Mouse (Mus musculus): Measurements from ENCODE around the gene Rab7b. TPM values are rescaled to one million over a fixed set of nuclear protein-coding genes. Genes with fewer than 3 reads are reported as not detected.

Gene Rab7b
- total and polyA plus RNA-seq, 3 experiments, result 0.19 TPM; not detected in 2

- peak overlapping the region in 2 of 3 experiments; percentile 54 to 59 for H3K4me3 ChIP-seq (replicated peaks in 1 of 3; ENCODE audit: low read depth in 2 of 3, low read length in 2 of 3, poor library complexity in 1 of 3)
- peak overlapping the region; percentile 87; the same call in 1 of the 2 replicates for H3K9ac ChIP-seq (ENCODE audit: insufficient read depth, low read depth)
- H3K79me2 ChIP-seq (replicated peaks; ENCODE audit: control insufficient read depth, extremely low read depth, insufficient read depth, poor library complexity, severe bottlenecking), result peaks cover 12% of the 10 kb centered on the region
- DNase-seq (ENCODE audit: extremely low read depth), result peak; percentile 44
- in situ Hi-C loops (cut with MboI; ENCODE audit: low pct_ligation_motif_present, low pct_unique_long_range_greater_than_20kb, low sequenced_read_pairs), result no loop called here
- 0 out of 2 replicates have a peak overlapping the region, but pooled peaks have one; percentile 61 for H3K27ac ChIP-seq (ENCODE audit: insufficient read depth, low read depth)
- no peaks in the 10 kb centered on the region for H3K27me3 ChIP-seq (replicated peaks)
- H3K4me1 ChIP-seq (ENCODE audit: control insufficient read depth in 1 of 2, insufficient read depth in 2 of 2), result peaks cover 4% of the 10 kb centered on the region in 2 experiments; a peak in 3 of 4 replicates
- peak overlapping the region; percentile 12; the same call in 1 of the 2 replicates for H3K4me2 ChIP-seq (ENCODE audit: insufficient read depth, low read depth, poor library complexity, severe bottlenecking)
- peaks cover 0 to 5% of the 10 kb centered on the region in 2 experiments for H3K36me3 ChIP-seq (replicated peaks in 1 of 2; ENCODE audit: control insufficient read depth in 1 of 2, insufficient read depth in 1 of 2, low read length in 1 of 2)
- H3K9me3 ChIP-seq (replicated peaks; ENCODE audit: low read length), result no peaks in the 10 kb centered on the region
- dilution Hi-C loops (cut with MboI; ENCODE audit: extremely low pct_ligation_motif_present, extremely low pct_unique_long_range_greater_than_20kb, low sequenced_read_pairs), result no loop called here
- TF ChIP-seq NRF1 (IDR thresholded peaks at IDR 0.05; ENCODE audit: low read depth, low read length) (no peak), GABPA (IDR thresholded peaks at IDR 0.05; ENCODE audit: insufficient replicate concordance, low read depth, low read length) (no peak), ZKSCAN1 (IDR thresholded peaks at IDR 0.05; ENCODE audit: borderline replicate concordance, low read depth, low read length) (no peak), CTCF (conservative IDR thresholded peaks at IDR 0.05 in 1 of 2, IDR thresholded peaks at IDR 0.05 in 1 of 2; ENCODE audit: low read depth in 2 of 2, low read length in 2 of 2) (no peak), MYC (IDR thresholded peaks at IDR 0.05; ENCODE audit: low read depth, low read length) (peak; percentile 64; the same call in 1 of the 2 replicates), NELFE (IDR thresholded peaks at IDR 0.05; ENCODE audit: low read depth, low read length) (no peak), EP300 (IDR thresholded peaks at IDR 0.05; ENCODE audit: low read length) (no peak), TBP (conservative IDR thresholded peaks at IDR 0.05; ENCODE audit: low read depth, low read length) (no peak), PAX5 (IDR thresholded peaks at IDR 0.05; ENCODE audit: low read length) (no peak), JUND (conservative IDR thresholded peaks at IDR 0.05; ENCODE audit: low read depth, low read length) (no peak), CHD2 (IDR thresholded peaks at IDR 0.05; ENCODE audit: low read length) (peak; percentile 62), MAX (IDR thresholded peaks at IDR 0.05; ENCODE audit: low read length) (peak; percentile 72), USF1 (IDR thresholded peaks at IDR 0.05; ENCODE audit: low read depth, low read length) (no peak), POLR2AphosphoS2 (IDR thresholded peaks at IDR 0.05; ENCODE audit: low read depth, low read length) (no peak), KAT2A (IDR thresholded peaks at IDR 0.05; ENCODE audit: insufficient replicate concordance, low read length) (no peak), ETS1 (conservative IDR thresholded peaks at IDR 0.05; ENCODE audit: low read depth, low read length) (no peak), CHD1 (IDR thresholded peaks at IDR 0.05; ENCODE audit: low read depth, low read length) (no peak), USF2 (conservative IDR thresholded peaks at IDR 0.05; ENCODE audit: low read depth, low read length) (no peak), HCFC1 (IDR thresholded peaks at IDR 0.05; ENCODE audit: low read depth, low read length) (no peak), RAD21 (IDR thresholded peaks at IDR 0.05; ENCODE audit: low read depth, low read length) (no peak), ZNF384 (IDR thresholded peaks at IDR 0.05; ENCODE audit: low read depth, low read length) (no peak), MAFK (IDR thresholded peaks at IDR 0.05; ENCODE audit: insufficient replicate concordance, low read length) (peak; percentile 8; the same call in 1 of the 2 replicates), IRF4 (IDR thresholded peaks at IDR 0.05; ENCODE audit: low read depth, low read length) (peak; percentile 61), JUN (IDR thresholded peaks at IDR 0.05; ENCODE audit: insufficient read depth, low read depth, low read length) (no peak), ELF1 (IDR thresholded peaks at IDR 0.05; ENCODE audit: low read depth, low read length) (no peak), E2F4 (IDR thresholded peaks at IDR 0.05; ENCODE audit: insufficient replicate concordance, low read depth, low read length) (0 out of 2 replicates have a peak, but pooled peaks have one; percentile 17), BHLHE40 (IDR thresholded peaks at IDR 0.05; ENCODE audit: low read depth, low read length) (peak; percentile 47; the same call in 1 of the 2 replicates), MEF2A (IDR thresholded peaks at IDR 0.05; ENCODE audit: borderline replicate concordance, low read depth, low read length) (no peak), UBTF (IDR thresholded peaks at IDR 0.05; ENCODE audit: low read depth, low read length) (no peak), ZMIZ1 (IDR thresholded peaks at IDR 0.05; ENCODE audit: low read depth, low read length) (no peak), POLR2A (IDR thresholded peaks at IDR 0.05; ENCODE audit: low read depth, low read length) (no peak), MAZ (IDR thresholded peaks at IDR 0.05; ENCODE audit: low read depth, low read length) (no peak), RCOR1 (conservative IDR thresholded peaks at IDR 0.05; ENCODE audit: low read depth, low read length) (no peak), SMC3 (IDR thresholded peaks at IDR 0.05; ENCODE audit: low read depth, low read length) (no peak), MXI1 (IDR thresholded peaks at IDR 0.05; ENCODE audit: low read depth, low read length) (no peak; the same call in 1 of the 2 replicates), TCF12 (IDR thresholded peaks at IDR 0.05; ENCODE audit: low read depth, low read length) (no peak), ZC3H11A (IDR thresholded peaks at IDR 0.05; ENCODE audit: low read depth, low read length) (no peak), SIN3A (IDR thresholded peaks at IDR 0.05; ENCODE audit: low read length) (no peak; the same call in 1 of the 2 replicates)
Measured at GRCm38 (mm10) chr1:131641565-131641964, 46.9 kb upstream of the Rab7b start.
